Mouse (Mus musculus) forebrain, embryonic 13.5 days (tissue): ENCODE data around the gene Cela3b. TPM values are rescaled to one million over a fixed set of nuclear protein-coding genes. Genes with fewer than 3 reads are reported as not detected.
A peak's percentile ranks its signal among the peaks of the same experiment; 100 is the strongest.

Source experiments
- ATAC-seq: fragments of 200-750 bp; cut with Nextera tagmentation; 2 replicates; pipeline ENCODE4 v1.8.0; 2017
- H3K27ac ChIP-seq: fragments of 300-500 bp; sonication (generic); 2 replicates; pipeline ENCODE4 v1.5.1; 2015; ENCODE audit warnings: inconsistent platforms, mild to moderate bottlenecking, moderate library complexity
- H3K27me3 ChIP-seq: fragments of 300-500 bp; sonication (generic); 2 replicates; pipeline ENCODE4 v1.6.1; 2015; ENCODE audit warnings: mild to moderate bottlenecking, inconsistent platforms
- H3K36me3 ChIP-seq: fragments of 300-500 bp; sonication (generic); 2 replicates; pipeline ENCODE4 v1.6.1; 2015; ENCODE audit warnings: mild to moderate bottlenecking, inconsistent platforms; ENCODE audit not compliant: poor library complexity, severe bottlenecking
- H3K4me1 ChIP-seq: fragments of 300-500 bp; sonication (generic); 2 replicates; pipeline ENCODE4 v1.6.1; 2015; ENCODE audit warnings: inconsistent platforms
- H3K4me2 ChIP-seq: fragments of 300-500 bp; sonication (generic); 2 replicates; pipeline ENCODE4 v1.6.1; 2015; ENCODE audit warnings: inconsistent platforms, mild to moderate bottlenecking, moderate library complexity
- H3K4me3 ChIP-seq: fragments of 300-500 bp; sonication (generic); 2 replicates; pipeline ENCODE4 v1.5.1; 2015; ENCODE audit warnings: mild to moderate bottlenecking, inconsistent platforms
- H3K9ac ChIP-seq: fragments of 300-500 bp; sonication (generic); 2 replicates; pipeline ENCODE4 v1.6.1; 2015; ENCODE audit warnings: mild to moderate bottlenecking, inconsistent platforms
- H3K9me3 ChIP-seq: fragments of 300-500 bp; sonication (generic); replicated peaks from 2 replicates; pipeline ENCODE4 v1.6.1; 2016; ENCODE audit warnings: inconsistent platforms
- WGBS: fragments of 180-500 bp; shearing (Covaris S2); methylation state at CpG from one replicate; pipeline ENCODE4 v1.1.7; 2015; 5-methylcytosine and 5-hydroxymethylcytosine counted together
- polyA plus RNA-seq: library from polyadenylated mRNA; unstranded; fragments of >200 nt; fragmentation: Nextera tagmentation; extraction: Ambion mirVana; gene quantifications from 2 replicates; pipeline ENCODE4 v1.2.1, GENCODE M21; 2015

Cela3b gene
- not detected in 2 replicates for polyA plus RNA-seq

GRCm38 (mm10) chr4:137430502-137430901 is at the start of gene Cela3b:
Gene Cela3b, minus strand, starts transcription at chr4:137430540.
- Histone ChIP-seq H3K9me3 (no peaks in the 10 kb centered on the region), H3K4me2 (no peak within 1 kb of the TSS), H3K36me3 (no peaks in the 10 kb centered on the region), H3K9ac (no peak within 1 kb of the TSS), H3K27ac (no peak within 1 kb of the TSS), H3K4me1 (no peaks in the 10 kb centered on the region), H3K4me3 (no peak within 1 kb of the TSS), H3K27me3 (no peaks in the 10 kb centered on the region)
- no peak for ATAC-seq
- WGBS = 98% methylated on average over 4 of the region's 4 CpGs

- no peaks in the 10 kb centered on the region for H3K36me3 ChIP-seq
- no peak overlapping the region for H3K4me3 ChIP-seq
- no peaks in the 10 kb centered on the region for H3K9me3 ChIP-seq
- H3K9ac ChIP-seq = no peak overlapping the region
- 9% methylated on average over 6 of the region's 6 CpGs for WGBS
- no peak overlapping the region for H3K4me2 ChIP-seq
- H3K27ac ChIP-seq = no peak overlapping the region
- peaks cover 51% of the 10 kb centered on the region for H3K4me1 ChIP-seq
- ATAC-seq = no peak
- no peaks in the 10 kb centered on the region for H3K27me3 ChIP-seq
Measured at GRCm38 (mm10) chr4:137479757-137480156, 49.4 kb upstream of the Cela3b start.

DNA sequence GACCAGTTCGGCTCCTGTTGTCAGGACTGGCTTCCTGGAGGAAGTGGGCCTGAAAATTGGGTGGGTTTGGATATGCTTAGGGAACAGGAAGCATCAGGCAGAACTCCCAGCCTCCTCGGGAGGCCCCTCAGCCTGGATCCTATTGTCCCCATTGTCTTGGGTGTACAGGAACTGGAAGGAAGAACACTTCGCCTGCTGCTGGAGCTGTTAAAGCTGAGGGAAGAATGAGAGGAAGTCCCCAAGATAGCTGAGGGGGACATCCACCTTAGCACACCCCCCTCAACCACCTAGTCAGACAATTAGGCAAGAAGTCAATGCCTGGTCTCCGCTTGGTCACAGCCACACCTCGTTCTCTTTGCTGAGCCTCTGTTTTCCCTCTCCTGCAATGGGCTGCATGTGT is 48.0 kb upstream of the Cela3b start:
- peaks cover 44% of the 10 kb centered on the region for H3K4me1 ChIP-seq
- no peak for ATAC-seq
- no peaks in the 10 kb centered on the region for H3K36me3 ChIP-seq
- no peak overlapping the region for H3K4me3 ChIP-seq
- no peak overlapping the region for H3K27ac ChIP-seq
- H3K27me3 ChIP-seq = no peaks in the 10 kb centered on the region
- no peak overlapping the region for H3K4me2 ChIP-seq
- no peaks in the 10 kb centered on the region for H3K9me3 ChIP-seq
- 56% methylated on average over 5 of the region's 5 CpGs for WGBS
- H3K9ac ChIP-seq = no peak overlapping the region

DNA sequence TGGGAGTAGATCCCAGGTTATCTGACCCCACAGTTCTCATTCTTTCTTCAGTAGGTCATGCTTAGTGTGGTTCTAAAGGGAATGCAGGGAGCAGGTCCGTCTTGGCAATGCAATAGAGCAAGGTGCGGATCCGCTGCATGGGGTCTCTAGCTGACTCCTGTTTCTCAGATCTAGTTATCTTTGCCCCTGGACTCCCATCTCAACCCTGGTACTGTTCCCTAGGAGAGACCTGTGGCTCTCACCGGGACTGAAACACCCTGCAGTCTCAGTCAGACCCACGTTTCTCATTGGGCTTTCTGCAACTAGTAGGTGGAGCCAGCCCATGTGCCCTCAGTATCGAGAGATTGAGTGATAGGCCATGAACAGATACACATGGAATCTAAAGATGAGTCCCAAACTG is 47.3 kb upstream of the Cela3b start:
- H3K9me3 ChIP-seq = no peaks in the 10 kb centered on the region
- no peaks in the 10 kb centered on the region for H3K36me3 ChIP-seq
- no peak for ATAC-seq
- no peak overlapping the region for H3K9ac ChIP-seq
- no peaks in the 10 kb centered on the region for H3K27me3 ChIP-seq
- no peak overlapping the region for H3K4me3 ChIP-seq
- no peak overlapping the region for H3K4me2 ChIP-seq
- WGBS = 58% methylated on average over 6 of the region's 6 CpGs
- H3K4me1 ChIP-seq = peaks cover 44% of the 10 kb centered on the region
- H3K27ac ChIP-seq = no peak overlapping the region

- H3K27ac ChIP-seq = peak overlapping the region; percentile 40
- H3K27me3 ChIP-seq = no peaks in the 10 kb centered on the region
- no peaks in the 10 kb centered on the region for H3K36me3 ChIP-seq
- H3K9ac ChIP-seq = peak overlapping the region; percentile 14; the same call in 1 of the 2 replicates
- 28% methylated on average over 16 of the region's 17 CpGs for WGBS
- H3K9me3 ChIP-seq = no peaks in the 10 kb centered on the region
- no peak for ATAC-seq
- no peak overlapping the region for H3K4me3 ChIP-seq
- peak overlapping the region; percentile 32 for H3K4me2 ChIP-seq
- peaks cover 44% of the 10 kb centered on the region for H3K4me1 ChIP-seq
Measured at GRCm38 (mm10) chr4:137476761-137477237, 46.5 kb upstream of the Cela3b start.

- Histone ChIP-seq H3K4me3 (no peak overlapping the region), H3K27me3 (no peaks in the 10 kb centered on the region), H3K9me3 (no peaks in the 10 kb centered on the region), H3K36me3 (no peaks in the 10 kb centered on the region), H3K4me2 (peak overlapping the region; percentile 32), H3K9ac (peak overlapping the region; percentile 14), H3K27ac (peak overlapping the region; percentile 40; the same call in 1 of the 2 replicates), H3K4me1 (peaks cover 44% of the 10 kb centered on the region)
- no peak for ATAC-seq
- WGBS = 42% methylated on average over 10 of the region's 10 CpGs
Measured at GRCm38 (mm10) chr4:137476065-137476760, 45.9 kb upstream of the Cela3b start.

DNA sequence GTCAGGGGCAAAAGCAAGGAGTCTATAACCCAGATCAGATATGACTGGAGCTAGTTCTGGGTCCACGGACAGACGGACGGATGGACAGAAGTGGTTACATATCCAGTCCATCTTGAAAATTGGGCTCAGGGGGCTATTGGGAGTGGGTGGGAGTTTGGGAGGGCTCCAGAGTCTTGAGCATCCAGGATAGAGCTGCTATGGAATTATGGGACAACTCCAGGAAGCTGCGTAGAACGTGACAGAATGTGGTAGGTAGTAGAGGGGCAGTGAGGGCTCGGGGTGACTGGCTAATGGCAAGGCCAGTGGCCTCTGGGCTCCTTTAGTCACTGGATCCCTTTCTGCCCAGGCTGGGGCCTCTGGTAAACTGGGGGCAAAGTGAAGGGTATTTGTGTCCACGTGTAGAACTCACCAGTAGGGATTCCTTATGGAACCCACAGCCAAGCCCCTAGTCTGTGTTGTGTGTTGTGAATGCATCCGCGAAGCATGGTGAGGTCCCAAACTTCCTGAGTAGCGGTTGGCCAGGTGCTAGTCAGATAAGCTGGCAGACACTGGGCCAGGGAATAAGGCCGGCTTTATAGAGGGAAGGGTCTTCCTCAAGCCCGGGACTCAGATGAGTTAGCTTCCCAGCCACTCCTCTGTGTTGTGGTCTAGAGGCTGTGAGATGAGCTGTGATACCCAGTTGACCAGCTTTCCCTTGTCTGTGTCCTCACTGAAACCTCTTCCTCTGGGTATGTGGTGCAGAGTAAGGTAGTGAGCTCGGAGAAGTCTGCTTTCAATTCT is 45.1 kb upstream of the Cela3b start:
- no peak overlapping the region for H3K4me2 ChIP-seq
- peaks cover 40% of the 10 kb centered on the region for H3K4me1 ChIP-seq
- ATAC-seq = no peak
- H3K9me3 ChIP-seq = no peaks in the 10 kb centered on the region
- H3K27ac ChIP-seq = no peak overlapping the region
- H3K4me3 ChIP-seq = no peak overlapping the region
- no peaks in the 10 kb centered on the region for H3K36me3 ChIP-seq
- no peak overlapping the region for H3K9ac ChIP-seq
- no peaks in the 10 kb centered on the region for H3K27me3 ChIP-seq
- 88% methylated on average over 13 of the region's 13 CpGs for WGBS

DNA sequence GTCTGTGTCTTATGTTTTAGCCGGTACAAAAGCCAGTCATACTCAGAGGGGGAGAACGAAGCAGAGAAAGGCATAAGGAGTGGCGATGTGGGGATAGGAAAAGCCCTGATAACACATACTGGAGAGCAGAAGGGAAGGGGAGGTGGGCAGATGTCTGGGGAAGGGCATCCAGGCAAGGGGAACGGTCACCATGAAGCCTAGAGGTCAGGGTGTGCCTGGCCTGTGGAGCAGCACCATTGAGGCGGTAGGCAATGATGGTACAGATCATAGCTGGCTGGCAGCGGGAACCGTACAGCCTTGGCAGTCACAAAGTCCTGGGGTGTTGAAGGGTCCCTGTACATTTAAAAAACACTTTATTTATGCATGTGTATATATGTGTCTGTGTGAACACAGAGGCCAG is 44.4 kb upstream of the Cela3b start:
- Histone ChIP-seq H3K9me3 (no peaks in the 10 kb centered on the region), H3K4me2 (no peak overlapping the region), H3K36me3 (no peaks in the 10 kb centered on the region), H3K27me3 (no peaks in the 10 kb centered on the region; the same call in 1 of the 2 replicates), H3K4me3 (no peak overlapping the region), H3K9ac (no peak overlapping the region), H3K27ac (no peak overlapping the region), H3K4me1 (peaks cover 40% of the 10 kb centered on the region)
- WGBS = 88% methylated on average over 7 of the region's 7 CpGs
- no peak for ATAC-seq

GRCm38 (mm10) chr4:137473701-137474388 is 43.5 kb upstream of the Cela3b start:
- no peak for ATAC-seq
- Histone ChIP-seq H3K27me3 (no peaks in the 10 kb centered on the region; the same call in 1 of the 2 replicates), H3K4me1 (peaks cover 45% of the 10 kb centered on the region), H3K4me3 (no peak overlapping the region), H3K9me3 (no peaks in the 10 kb centered on the region), H3K4me2 (no peak overlapping the region), H3K27ac (no peak overlapping the region), H3K36me3 (no peaks in the 10 kb centered on the region), H3K9ac (no peak overlapping the region)
- 83% methylated on average over 18 of the region's 18 CpGs for WGBS

DNA sequence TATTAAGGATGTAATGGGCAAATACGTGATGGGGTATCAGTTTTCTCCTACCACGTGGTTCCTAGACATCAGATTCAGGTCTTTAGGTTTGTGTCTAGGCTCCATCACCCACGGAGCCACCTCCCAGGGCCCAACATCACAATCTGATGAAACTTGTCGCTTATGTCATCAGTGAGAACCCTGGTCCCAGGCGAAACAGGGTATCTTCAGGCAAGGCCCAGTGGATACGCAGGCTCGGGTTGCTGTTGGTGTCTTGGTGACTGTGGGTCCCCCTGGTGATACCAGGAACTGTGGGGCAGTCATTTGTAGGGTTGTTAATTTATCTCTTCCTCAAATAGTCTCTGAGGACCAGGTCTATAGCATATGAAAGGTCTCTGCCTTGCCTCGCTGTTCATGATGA is 42.9 kb upstream of the Cela3b start:
- H3K27ac ChIP-seq = no peak overlapping the region
- no peak for ATAC-seq
- H3K9me3 ChIP-seq = no peaks in the 10 kb centered on the region
- no peaks in the 10 kb centered on the region for H3K36me3 ChIP-seq
- 93% methylated on average over 8 of the region's 8 CpGs for WGBS
- no peak overlapping the region for H3K4me2 ChIP-seq
- H3K9ac ChIP-seq = no peak overlapping the region
- H3K27me3 ChIP-seq = no peaks in the 10 kb centered on the region; the same call in 1 of the 2 replicates
- no peak overlapping the region for H3K4me3 ChIP-seq
- peaks cover 41% of the 10 kb centered on the region for H3K4me1 ChIP-seq

DNA sequence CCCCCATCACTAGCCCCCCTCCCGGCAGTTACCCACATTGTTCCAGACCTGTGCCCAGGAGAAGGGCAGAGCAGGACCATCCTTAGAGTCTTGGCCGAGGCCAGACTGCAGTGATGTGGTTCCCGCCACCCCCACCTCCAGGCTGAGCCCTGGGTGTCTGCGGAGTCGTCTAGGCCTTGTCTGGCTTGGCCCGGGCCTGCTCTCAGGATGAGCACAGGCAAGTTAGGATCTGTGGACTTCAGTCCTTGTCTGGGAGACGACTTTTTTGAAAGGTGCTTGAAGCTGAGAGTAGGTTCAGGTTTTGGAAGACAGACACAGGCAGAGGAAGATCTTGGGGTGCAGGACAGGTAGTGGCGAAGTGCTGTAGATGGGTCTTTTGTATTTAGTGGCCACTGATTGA is 41.0 kb upstream of the Cela3b start:
- no peak overlapping the region for H3K27ac ChIP-seq
- no peaks in the 10 kb centered on the region; the same call in 1 of the 2 replicates for H3K27me3 ChIP-seq
- no peak overlapping the region for H3K9ac ChIP-seq
- H3K9me3 ChIP-seq = no peaks in the 10 kb centered on the region
- WGBS = 70% methylated on average over 8 of the region's 8 CpGs
- H3K4me3 ChIP-seq = no peak overlapping the region
- H3K4me1 ChIP-seq = peaks cover 31% of the 10 kb centered on the region
- no peak for ATAC-seq
- H3K4me2 ChIP-seq = no peak overlapping the region
- H3K36me3 ChIP-seq = no peaks in the 10 kb centered on the region
